Mouse (Mus musculus): ENCODE measurements around the gene Krt80.

DNA sequence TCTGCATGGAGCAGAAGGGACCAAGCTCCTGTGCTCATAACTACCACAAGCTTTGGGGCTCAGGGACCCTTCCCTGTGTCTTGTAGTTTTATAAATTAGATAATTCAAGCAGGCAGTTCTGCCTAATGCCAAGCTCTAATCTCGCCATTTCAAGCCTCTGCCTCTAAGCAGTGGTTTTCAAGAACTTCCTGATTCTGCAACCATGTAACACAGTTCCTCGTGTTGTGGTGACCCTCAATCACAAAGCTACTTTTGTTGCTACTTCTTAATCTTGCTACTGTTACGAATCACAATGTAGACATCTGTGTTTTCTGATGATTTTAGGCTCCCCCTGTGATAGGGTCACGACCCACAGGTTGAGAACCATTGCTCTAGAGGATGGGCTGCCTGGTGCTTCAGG lies 36.3 kb downstream of the Krt80 start:
- no peak for TF ChIP-seq CTCF (IDR thresholded peaks at IDR 0.05; ENCODE audit: extremely low read depth, insufficient read length, insufficient replicate concordance, low read depth, low read length)
- TF ChIP-seq POLR2A (IDR thresholded peaks at IDR 0.05; ENCODE audit: low read depth, low read length): no peak
